Mouse (Mus musculus): ENCODE results near the gene Rab36.

DNA sequence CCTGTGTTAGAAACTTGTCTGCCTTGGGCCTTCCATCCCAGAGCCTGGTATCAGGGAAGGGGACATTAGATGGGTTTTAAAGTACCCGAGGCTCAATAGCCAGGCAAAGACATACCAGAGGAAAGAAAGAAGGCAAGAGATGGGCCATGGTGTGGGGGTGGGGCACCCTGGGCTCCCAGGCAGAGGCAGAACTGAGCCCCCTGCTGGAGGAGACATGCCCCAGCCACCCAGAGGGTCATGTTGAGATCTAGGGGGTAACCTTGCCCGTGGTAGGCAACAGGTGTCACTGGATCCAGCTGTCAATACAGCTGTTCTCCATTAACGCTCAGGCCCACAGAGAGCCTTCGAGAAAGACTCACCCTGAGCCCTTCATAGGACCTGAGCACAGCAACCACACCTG is 47.0 kb upstream of the Rab36 start:
- TF ChIP-seq POLR2A (IDR thresholded peaks at IDR 0.05; ENCODE audit: borderline replicate concordance, insufficient read depth, low read length): no peak
- TF ChIP-seq CTCF (IDR thresholded peaks at IDR 0.05; ENCODE audit: borderline replicate concordance, insufficient read depth, low read depth, low read length): 0 out of 2 replicates have a peak, but pooled peaks have one; percentile 24

All from cerebellum, adult 2 months (tissue).